Mouse (Mus musculus) stomach, embryonic 14.5 days (tissue): ENCODE measurements around the gene Nfasc. TPM values are rescaled to one million over a fixed set of nuclear protein-coding genes. Genes with fewer than 3 reads are reported as not detected.

Experiments used
- ATAC-seq: fragments of 200-750 bp; cut with Nextera tagmentation; 2 replicates; pipeline ENCODE4 v1.8.0; 2017; ENCODE audit warnings: low read depth, moderate TSS enrichment; ENCODE audit not compliant: insufficient number of reproducible peaks, insufficient read depth, low FRiP score
- H3K27ac ChIP-seq: fragments of 300-500 bp; sonication (generic); 2 replicates; pipeline ENCODE4 v1.5.1; 2014; ENCODE audit warnings: mild to moderate bottlenecking, low read length, moderate library complexity, mixed read lengths
- H3K27me3 ChIP-seq: fragments of 300-500 bp; sonication (generic); 2 replicates; pipeline ENCODE4 v1.6.1; 2014; ENCODE audit warnings: low read length, control low read depth, mixed read lengths; ENCODE audit not compliant: control insufficient read depth, insufficient read depth
- H3K36me3 ChIP-seq: fragments of 300-500 bp; sonication (generic); 2 replicates; pipeline ENCODE4 v1.6.1; 2014; ENCODE audit warnings: mild to moderate bottlenecking, control low read depth, low read length, moderate library complexity, mixed read lengths; ENCODE audit not compliant: control insufficient read depth, insufficient read depth
- H3K4me1 ChIP-seq: fragments of 300-500 bp; sonication (generic); 2 replicates; pipeline ENCODE4 v1.6.1; 2014; ENCODE audit warnings: low read length, control low read depth, mixed read lengths; ENCODE audit not compliant: control insufficient read depth, insufficient read depth
- H3K4me2 ChIP-seq: fragments of 300-500 bp; sonication (generic); replicated peaks from 2 replicates; pipeline ENCODE4 v1.6.1; 2014; ENCODE audit warnings: low read depth, low read length, control low read depth
- H3K4me3 ChIP-seq: fragments of 300-500 bp; sonication (generic); 2 replicates; pipeline ENCODE4 v1.5.1; 2014; ENCODE audit warnings: low read depth, low read length, control low read depth
- H3K9ac ChIP-seq: fragments of 300-500 bp; sonication (generic); replicated peaks from 2 replicates; pipeline ENCODE4 v1.6.1; 2014; ENCODE audit warnings: low read depth, mild to moderate bottlenecking, control low read depth, low read length, moderate library complexity, mixed read lengths
- H3K9me3 ChIP-seq: fragments of 300-500 bp; sonication (generic); 2 replicates; pipeline ENCODE4 v1.6.1; 2016; ENCODE audit warnings: low read depth, low read length, control low read depth; ENCODE audit not compliant: control insufficient read depth
- WGBS: fragments of 180-500 bp; shearing (Covaris S2); extraction: QIAGEN DNeasy Blood & Tissue Kit; methylation state at CpG from one replicate; pipeline ENCODE4 v1.1.7; 2014; 5-methylcytosine and 5-hydroxymethylcytosine counted together
- polyA plus RNA-seq: library from polyadenylated mRNA; unstranded; fragments of >200 nt; fragmentation: Nextera tagmentation; extraction: Ambion mirVana; gene quantifications from 2 replicates; pipeline ENCODE4 v1.2.1, GENCODE M21; 2014

Nfasc gene
- polyA plus RNA-seq, 1 experiment from 2014 or later = 5.0 TPM

GRCm38 (mm10) chr1:132678935-132679334 is 62.7 kb downstream of the Nfasc start:
- Histone ChIP-seq H3K27ac (no peak overlapping the region), H3K4me2 (no peak overlapping the region), H3K9ac (no peak overlapping the region), H3K36me3 (no peaks in the 10 kb centered on the region), H3K4me1 (no peaks in the 10 kb centered on the region), H3K4me3 (no peak overlapping the region), H3K9me3 (no peaks in the 10 kb centered on the region), H3K27me3 (no peaks in the 10 kb centered on the region)
- ATAC-seq = no peak
- WGBS = 52% methylated on average over 12 of the region's 12 CpGs

- H3K27ac ChIP-seq = no peak overlapping the region
- no peak overlapping the region for H3K9ac ChIP-seq
- H3K27me3 ChIP-seq = no peaks in the 10 kb centered on the region
- no peaks in the 10 kb centered on the region for H3K36me3 ChIP-seq
- H3K9me3 ChIP-seq = no peaks in the 10 kb centered on the region
- no peak overlapping the region for H3K4me2 ChIP-seq
- WGBS = 37% methylated on average over 5 of the region's 5 CpGs
- no peaks in the 10 kb centered on the region for H3K4me1 ChIP-seq
- no peak for ATAC-seq
- no peak overlapping the region for H3K4me3 ChIP-seq
These were observed 63.5 kb downstream of the Nfasc start for GRCm38 (mm10) chr1:132678076-132678475.

GRCm38 (mm10) chr1:132672704-132673103 is 68.9 kb downstream of the Nfasc start:
- H3K9ac ChIP-seq = no peak overlapping the region
- H3K27ac ChIP-seq = no peak overlapping the region
- ATAC-seq = no peak
- no peaks in the 10 kb centered on the region for H3K27me3 ChIP-seq
- H3K4me1 ChIP-seq = no peaks in the 10 kb centered on the region
- WGBS = 88% methylated on average over 3 of the region's 3 CpGs
- H3K36me3 ChIP-seq = no peaks in the 10 kb centered on the region
- H3K4me3 ChIP-seq = no peak overlapping the region
- no peak overlapping the region for H3K4me2 ChIP-seq
- H3K9me3 ChIP-seq = no peaks in the 10 kb centered on the region

DNA sequence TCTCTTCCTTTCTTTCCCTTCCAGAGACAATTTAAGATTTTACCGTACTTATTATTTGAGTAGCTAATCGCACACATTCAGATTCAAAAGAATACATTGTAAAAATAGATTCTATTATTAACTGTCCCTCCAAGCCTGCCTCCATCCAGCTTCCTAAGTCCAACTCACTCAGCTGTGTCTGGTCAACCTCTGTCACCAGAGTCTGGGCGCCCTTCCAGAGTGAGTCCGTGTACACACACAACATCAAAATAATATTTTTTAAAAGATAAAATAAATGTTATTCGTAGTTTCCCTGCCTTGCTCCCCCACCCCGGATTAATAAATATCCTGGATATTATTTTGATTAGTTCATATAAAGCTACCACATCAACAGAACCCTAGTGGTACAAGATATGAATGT is 72.4 kb downstream of the Nfasc start:
- ATAC-seq = no peak
- Histone ChIP-seq H3K27me3 (no peaks in the 10 kb centered on the region), H3K9ac (no peak overlapping the region), H3K4me2 (no peak overlapping the region), H3K27ac (no peak overlapping the region), H3K4me1 (no peaks in the 10 kb centered on the region), H3K9me3 (no peaks in the 10 kb centered on the region), H3K36me3 (no peaks in the 10 kb centered on the region), H3K4me3 (no peak overlapping the region)
- WGBS = 79% methylated on average over 6 of the region's 6 CpGs

DNA sequence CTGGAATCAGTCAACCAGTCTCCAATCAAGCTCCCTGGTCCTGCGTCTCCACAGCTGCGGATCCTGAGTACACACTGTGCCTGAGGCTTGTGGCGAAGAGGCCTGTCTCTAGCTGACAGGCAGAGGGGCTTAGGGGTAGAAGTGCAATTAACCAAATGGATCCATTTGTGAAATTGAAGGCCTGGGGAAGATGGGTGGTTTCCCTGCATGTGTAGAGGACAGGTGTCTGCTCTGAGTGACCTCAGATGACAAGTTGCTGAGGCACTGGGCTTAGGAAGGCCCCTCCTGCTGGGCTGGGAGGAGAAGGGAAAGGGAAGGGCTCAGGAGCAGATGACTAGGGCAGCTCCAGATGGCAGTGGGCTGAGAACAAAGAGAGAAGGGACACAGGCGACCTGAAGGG is 81.2 kb downstream of the Nfasc start:
- no peak overlapping the region for H3K9ac ChIP-seq
- no peak overlapping the region for H3K4me3 ChIP-seq
- no peaks in the 10 kb centered on the region for H3K4me1 ChIP-seq
- no peak overlapping the region for H3K4me2 ChIP-seq
- no peaks in the 10 kb centered on the region for H3K9me3 ChIP-seq
- WGBS = 24% methylated on average over 4 of the region's 4 CpGs
- no peak for ATAC-seq
- H3K36me3 ChIP-seq = no peaks in the 10 kb centered on the region
- H3K27me3 ChIP-seq = no peaks in the 10 kb centered on the region
- no peak overlapping the region for H3K27ac ChIP-seq

DNA sequence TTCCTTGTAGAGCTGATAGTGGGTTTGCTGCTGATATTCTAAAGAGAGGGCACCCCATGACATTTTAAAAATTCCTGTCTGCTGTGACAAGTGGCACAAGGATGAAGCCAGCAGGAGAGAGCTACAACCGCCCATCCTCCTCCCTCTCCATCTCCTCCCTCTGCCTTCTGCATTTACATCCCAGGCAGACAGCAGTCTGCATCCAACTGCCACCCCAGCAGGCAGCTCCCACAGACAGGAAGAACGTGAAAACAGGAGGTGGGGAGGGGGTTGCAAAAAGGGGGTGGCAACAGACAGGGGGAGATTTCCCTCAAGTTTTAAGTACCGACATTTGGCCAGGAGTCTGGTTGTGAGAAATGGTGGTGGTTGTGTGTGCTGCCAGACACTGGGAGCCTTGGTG is 82.0 kb downstream of the Nfasc start:
- H3K9ac ChIP-seq = no peak overlapping the region
- H3K27me3 ChIP-seq = no peaks in the 10 kb centered on the region

DNA sequence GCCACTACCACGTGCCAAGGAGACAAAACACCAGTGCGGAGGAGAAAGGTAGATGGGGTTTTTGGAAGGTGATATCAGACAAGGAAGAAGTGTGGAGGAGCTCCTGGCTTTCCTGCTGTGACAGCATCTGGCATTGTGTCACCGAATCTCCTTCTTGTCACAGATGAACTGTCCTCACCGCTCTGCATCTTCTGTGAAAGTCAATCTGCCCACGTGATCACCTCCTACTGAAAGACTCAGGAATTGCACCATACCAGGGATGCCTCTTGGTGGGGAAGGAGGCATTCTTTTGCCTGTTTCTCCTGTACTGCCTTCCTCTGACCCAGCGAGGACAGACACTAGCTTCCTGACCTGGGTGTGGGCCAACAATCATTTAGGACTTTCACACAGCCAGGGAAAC is 86.0 kb downstream of the Nfasc start:
- no peak for ATAC-seq
- H3K4me2 ChIP-seq = no peak overlapping the region
- H3K27me3 ChIP-seq = no peaks in the 10 kb centered on the region
- H3K4me3 ChIP-seq = no peak overlapping the region
- H3K36me3 ChIP-seq = no peaks in the 10 kb centered on the region
- 74% methylated on average over 6 of the region's 6 CpGs for WGBS
- H3K27ac ChIP-seq = no peak overlapping the region
- H3K9me3 ChIP-seq = no peaks in the 10 kb centered on the region
- H3K9ac ChIP-seq = no peak overlapping the region
- no peaks in the 10 kb centered on the region for H3K4me1 ChIP-seq

More for the DNA sequence above, 82.0 kb downstream of the Nfasc start:
- 12% methylated on average over 3 of the region's 3 CpGs for WGBS
- no peak for ATAC-seq
- Histone ChIP-seq H3K36me3 (no peaks in the 10 kb centered on the region), H3K27ac (no peak overlapping the region), H3K4me2 (no peak overlapping the region), H3K4me3 (no peak overlapping the region), H3K9me3 (no peaks in the 10 kb centered on the region), H3K4me1 (no peaks in the 10 kb centered on the region)

GRCm38 (mm10) chr1:132654769-132655168 is 86.8 kb downstream of the Nfasc start:
- no peak overlapping the region for H3K9ac ChIP-seq
- H3K9me3 ChIP-seq = no peaks in the 10 kb centered on the region
- no peaks in the 10 kb centered on the region for H3K4me1 ChIP-seq
- no peak overlapping the region for H3K4me2 ChIP-seq
- H3K27ac ChIP-seq = no peak overlapping the region
- no peaks in the 10 kb centered on the region for H3K36me3 ChIP-seq
- WGBS = 67% methylated on average over 9 of the region's 9 CpGs
- ATAC-seq = no peak
- H3K4me3 ChIP-seq = no peak overlapping the region
- H3K27me3 ChIP-seq = no peaks in the 10 kb centered on the region

- H3K27ac ChIP-seq = no peak overlapping the region
- WGBS = 68% methylated on average over 12 of the region's 12 CpGs
These were observed 87.6 kb downstream of the Nfasc start for GRCm38 (mm10) chr1:132653841-132654457.

More at GRCm38 (mm10) chr1:132653841-132654457, 87.6 kb downstream of the Nfasc start:
- no peak overlapping the region for H3K4me3 ChIP-seq
- H3K9ac ChIP-seq = no peak overlapping the region
- H3K9me3 ChIP-seq = no peaks in the 10 kb centered on the region
- H3K4me2 ChIP-seq = no peak overlapping the region
- H3K4me1 ChIP-seq = no peaks in the 10 kb centered on the region
- H3K27me3 ChIP-seq = no peaks in the 10 kb centered on the region
- no peaks in the 10 kb centered on the region for H3K36me3 ChIP-seq
- no peak for ATAC-seq
